Mouse (Mus musculus): ENCODE data around the gene Ubald1.

The Ubald1 gene

DNA sequence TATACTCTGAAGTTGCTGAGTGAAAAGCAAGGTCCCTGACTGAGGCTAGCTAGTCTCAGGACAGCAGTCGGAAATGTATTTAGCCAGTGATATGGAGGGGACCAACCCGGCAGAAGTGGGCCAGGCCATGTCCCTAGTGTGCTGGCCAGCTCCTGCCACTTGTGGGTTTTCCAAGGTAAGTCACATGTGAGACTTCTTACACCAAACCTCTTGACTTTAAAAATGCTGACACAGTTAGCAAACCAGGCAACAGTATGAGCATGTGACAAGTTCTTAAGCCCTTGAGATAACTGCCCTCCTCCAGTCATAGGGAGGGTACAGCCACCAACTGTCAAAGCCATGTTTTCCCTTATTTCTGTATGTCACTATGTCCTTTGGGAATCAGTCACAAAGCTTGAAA, 8.2 kb downstream of the Ubald1 start:
- no peak for DNase-seq (ENCODE audit: low spot score in 2 of 2)

DNA sequence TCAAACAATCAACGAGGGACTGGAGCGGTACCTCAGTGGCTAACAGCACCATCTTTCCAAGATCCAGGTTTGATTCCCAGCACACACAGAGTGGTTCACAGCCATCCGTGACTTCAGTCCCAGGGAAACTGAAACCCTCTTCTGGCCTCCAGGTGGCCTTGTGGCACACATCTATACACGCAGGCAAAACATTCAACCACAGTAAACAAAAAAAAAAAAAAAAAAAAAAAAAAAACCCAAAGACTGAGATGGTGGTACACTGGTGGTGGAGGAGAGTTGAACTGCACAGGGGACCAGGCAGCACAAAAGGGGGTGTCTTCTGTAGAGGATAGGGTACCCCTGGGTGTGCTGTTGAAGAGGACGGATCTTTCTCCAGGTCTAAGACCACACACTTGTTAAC, 9.6 kb downstream of the Ubald1 start:
- no peak for DNase-seq (ENCODE audit: low spot score in 2 of 2)

- DNase-seq (ENCODE audit: low spot score in 2 of 2), result no peak
Measured at GRCm38 (mm10) chr16:4866101-4866695, 13.9 kb downstream of the Ubald1 start.

GRCm38 (mm10) chr16:4863742-4864141, 16.4 kb downstream of the Ubald1 start:
- no peak for DNase-seq (ENCODE audit: low spot score in 2 of 2)

DNA sequence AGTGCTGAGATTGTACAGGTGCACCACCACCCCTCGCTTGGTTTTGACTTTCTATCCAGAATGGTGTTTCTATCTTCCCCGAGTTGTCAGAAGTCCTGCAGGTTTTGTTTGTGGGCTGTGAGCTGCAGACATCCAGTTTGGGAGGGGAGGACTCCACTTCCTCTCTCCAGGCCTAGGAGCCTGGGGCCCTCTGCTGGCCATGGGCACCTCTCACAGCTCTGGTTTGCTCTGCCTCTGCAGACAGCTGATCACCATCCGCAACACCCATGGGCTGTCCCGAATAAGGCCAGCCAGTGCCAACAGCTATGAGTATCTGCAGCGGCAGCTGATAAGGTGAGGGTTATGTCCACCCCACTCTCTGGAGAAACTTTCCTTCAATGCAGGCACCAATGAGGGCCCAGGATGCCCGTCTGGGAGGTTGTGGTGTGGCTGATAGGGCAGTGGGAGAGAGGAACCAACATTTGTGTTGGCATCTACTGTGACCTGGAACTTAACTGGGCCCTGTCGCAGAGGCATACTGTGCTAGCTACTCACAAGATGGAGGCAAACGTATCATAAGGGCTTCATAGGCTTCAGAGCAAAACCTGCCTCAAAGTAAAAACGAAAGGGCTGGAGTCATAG, 17.1 kb downstream of the Ubald1 start:
- peak; percentile 53 to 67 for DNase-seq (ENCODE audit: low spot score in 2 of 2)

- DNase-seq (ENCODE audit: low spot score in 2 of 2), result peak in 1 of 2 experiments; percentile 14
Measured at GRCm38 (mm10) chr16:4861392-4861791, 18.7 kb downstream of the Ubald1 start.

DNA sequence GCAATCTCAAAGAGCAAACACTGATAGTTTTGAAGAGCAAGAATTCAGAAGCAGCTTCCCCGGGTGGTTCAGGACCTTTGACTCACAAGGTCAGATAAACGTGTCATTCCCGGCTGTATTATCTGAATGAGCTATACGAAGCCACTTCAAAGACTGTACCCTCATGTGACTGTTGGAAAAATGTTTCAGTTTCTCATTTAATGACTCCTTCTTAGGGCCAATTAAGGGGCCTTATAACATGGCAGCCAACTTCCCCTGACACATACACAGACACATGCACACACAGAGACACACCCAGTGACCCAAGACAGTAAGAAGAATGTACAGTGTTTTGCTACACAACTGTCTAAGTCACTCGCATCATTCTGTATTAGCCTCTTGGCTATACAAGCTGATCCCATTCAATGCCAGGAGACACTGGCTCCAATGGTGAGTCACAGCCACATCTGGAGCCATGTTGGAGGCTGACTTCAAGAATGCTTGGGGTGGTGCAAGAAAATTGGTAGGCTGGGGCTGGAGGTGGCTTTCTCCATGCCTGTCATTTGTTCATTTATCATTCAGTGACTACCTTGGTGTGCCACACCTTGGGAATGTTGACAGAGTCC, 25.0 kb downstream of the Ubald1 start:
- DNase-seq (ENCODE audit: low spot score in 2 of 2), result no peak

- DNase-seq (ENCODE audit: low spot score in 2 of 2), result no peak
Measured at GRCm38 (mm10) chr16:4850938-4851628, 29.0 kb downstream of the Ubald1 start.

DNA sequence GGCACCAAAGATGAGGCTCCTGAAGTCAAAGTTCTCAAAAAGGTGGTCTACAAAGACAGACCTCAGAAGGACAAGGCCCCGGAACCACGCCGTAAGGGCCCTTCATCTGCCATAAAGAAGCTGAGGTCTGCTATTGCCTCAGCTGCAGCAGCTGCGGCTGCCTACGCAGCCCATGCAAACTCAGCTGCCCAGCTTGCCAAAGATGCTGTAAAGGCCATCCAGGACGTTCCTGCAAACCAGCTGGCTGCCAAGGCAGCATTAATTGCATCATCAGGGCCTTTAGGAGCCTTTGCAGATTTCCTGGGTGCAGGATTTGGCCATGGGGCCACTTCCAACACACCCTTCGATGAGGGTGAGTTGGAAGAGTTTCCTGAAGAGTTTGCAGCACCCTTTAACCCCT, 29.8 kb downstream of the Ubald1 start:
- DNase-seq (ENCODE audit: low spot score in 2 of 2), result no peak

DNA sequence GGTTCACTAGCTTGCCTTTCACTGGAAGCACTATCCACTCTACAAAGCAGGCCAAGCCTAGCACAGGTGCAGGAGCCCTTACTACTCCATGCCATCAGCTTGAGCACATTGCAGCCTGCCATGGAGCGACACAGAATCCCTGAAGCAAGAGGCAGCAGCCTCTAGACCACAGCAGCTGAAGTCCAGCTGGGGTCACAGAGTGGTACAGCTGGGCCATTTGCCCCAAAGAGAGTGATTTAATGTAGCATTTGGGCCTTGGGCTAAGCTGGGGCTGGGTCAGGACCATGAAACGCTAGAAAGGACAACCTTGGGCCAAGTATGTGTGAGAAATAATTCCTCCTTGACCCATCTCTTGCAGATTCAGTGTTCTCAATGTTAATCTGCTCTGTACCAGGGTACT, 32.0 kb downstream of the Ubald1 start:
- no peak for DNase-seq (ENCODE audit: low spot score in 2 of 2)

DNA sequence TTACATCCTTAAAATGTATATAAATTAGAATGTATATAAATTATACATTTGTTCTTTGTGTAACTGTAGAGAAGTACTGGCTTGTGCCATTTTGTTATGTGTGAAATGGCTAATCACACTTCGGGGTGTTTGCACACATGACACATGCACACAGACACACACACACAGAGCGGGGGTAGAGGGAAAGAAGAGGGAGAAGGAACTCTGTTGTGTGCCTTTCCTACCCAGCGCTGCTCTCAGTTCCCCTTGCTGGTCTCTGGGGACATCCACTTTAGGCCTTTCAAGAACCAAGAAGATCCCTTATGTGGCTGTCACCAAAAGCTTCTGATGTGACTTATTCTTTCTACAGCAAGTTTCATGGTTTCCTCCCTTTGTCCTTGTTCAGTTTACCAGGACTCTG, 33.1 kb downstream of the Ubald1 start:
- no peak for DNase-seq (ENCODE audit: low spot score in 2 of 2)

DNA sequence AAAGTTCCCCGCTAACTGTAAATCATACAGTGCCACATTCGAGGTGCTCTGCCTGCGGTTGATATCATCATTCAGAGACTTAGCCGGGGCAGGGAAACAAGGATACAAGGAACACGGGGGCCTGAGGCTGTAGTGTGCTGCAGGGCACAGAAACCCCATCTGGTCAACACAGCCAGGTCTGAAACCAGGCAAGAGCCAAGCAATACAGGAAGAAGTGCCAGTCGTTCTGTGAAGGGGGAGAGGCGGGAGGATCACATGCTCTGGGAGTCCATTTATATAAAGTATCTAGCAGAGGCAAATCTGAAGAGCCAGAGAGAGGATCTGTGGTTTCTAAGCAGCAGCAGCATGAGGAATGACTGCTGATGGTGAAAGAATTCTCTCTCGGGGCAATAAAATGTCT, 39.9 kb downstream of the Ubald1 start:
- DNase-seq (ENCODE audit: low spot score in 2 of 2), result no peak

- no peak for DNase-seq (ENCODE audit: low spot score in 2 of 2)
Measured at GRCm38 (mm10) chr16:4839552-4839951, 40.6 kb downstream of the Ubald1 start.

GRCm38 (mm10) chr16:4837631-4838030, 42.5 kb downstream of the Ubald1 start:
- no peak for DNase-seq (ENCODE audit: low spot score in 2 of 2)

DNA sequence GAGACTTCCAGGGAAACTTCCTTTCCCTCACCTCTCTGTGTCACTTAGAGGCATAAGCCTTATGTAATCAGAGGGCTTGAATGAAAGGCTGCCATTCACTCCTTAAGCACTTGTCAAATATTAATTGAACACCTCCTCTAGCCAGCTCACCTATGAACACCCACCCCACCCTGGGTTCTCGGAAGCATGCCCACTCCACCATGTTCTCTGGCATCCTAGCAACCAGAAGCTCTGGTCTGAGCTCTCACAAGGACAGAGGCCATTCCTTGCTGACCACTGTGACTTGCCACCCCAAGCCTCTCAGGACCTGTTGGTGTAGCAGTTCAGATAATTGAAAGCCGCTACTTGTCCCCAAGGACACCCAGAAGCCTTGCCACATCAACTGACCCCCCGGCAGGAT, 44.9 kb downstream of the Ubald1 start, which contains the start of gene 4930562C15Rik:
Gene 4930562C15Rik (plus strand): TSS at position 226 of the 400 bp plus-strand sequence.
- no peak for DNase-seq (ENCODE audit: low spot score in 2 of 2)

GRCm38 (mm10) chr16:4833858-4834257, 46.3 kb downstream of the Ubald1 start:
- no peak for DNase-seq (ENCODE audit: low spot score in 2 of 2)

- DNase-seq (ENCODE audit: low spot score in 2 of 2), result no peak
Measured at GRCm38 (mm10) chr16:4831650-4832419, 48.3 kb downstream of the Ubald1 start.

GRCm38 (mm10) chr16:4829271-4829900, 50.7 kb downstream of the Ubald1 start:
- no peak for DNase-seq (ENCODE audit: low spot score in 2 of 2)

DNA sequence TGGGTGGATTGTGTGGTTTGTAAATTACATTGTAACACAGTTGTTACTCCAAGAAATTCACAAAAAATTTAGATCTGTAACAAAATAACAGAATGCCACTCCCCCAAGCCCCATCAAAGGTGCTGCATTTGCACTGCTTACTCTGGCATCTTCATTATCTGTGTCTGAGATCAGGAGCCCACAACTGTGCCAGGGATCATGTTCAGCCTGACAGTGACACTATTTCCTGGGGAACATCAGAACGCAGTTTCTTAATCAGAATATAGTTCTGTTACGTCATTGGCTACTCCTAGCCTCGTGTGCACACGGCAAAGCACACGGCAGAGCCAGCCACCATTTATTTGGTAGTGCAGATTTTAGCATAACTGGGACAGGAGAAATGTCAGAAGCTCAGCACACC, 52.5 kb downstream of the Ubald1 start:
- DNase-seq (ENCODE audit: low spot score in 2 of 2), result no peak

All from thymus, postnatal 10 days (tissue).